13 mouse cellular contexts compared by ENCODE assay signal in genomic region chr10:83102745-83103144, GRCm38 (mm10).
DNase-seq lines count a peak whose midpoint lies in the region; ATAC-seq lines count a peak whose summit lies in the region.
"Had no signal": no experiment of that assay in that cellular context is flagged by ENCODE, and none has a peak within 500 bp of the region (broad histone marks: within the 10 kb centered on the region; RNA-seq: fewer than 3 reads in every experiment).

No protein-coding gene starts in this region.

- 33% methylated on average over 15 of the region's 15 CpGs for WGBS in heart, embryonic 10.5 days
- WGBS in forebrain, embryonic 11.5 days: 25% methylated on average over 15 of the region's 15 CpGs
- 9% methylated on average over 15 of the region's 15 CpGs for WGBS in hindbrain, embryonic 16.5 days
- WGBS in kidney, embryonic 14.5 days: 26% methylated on average over 15 of the region's 15 CpGs

- peak overlapping the region; percentile 12; the same call in 1 of the 2 replicates for H3K4me2 ChIP-seq in forebrain, embryonic 11.5 days (ENCODE audit: low read depth, low read length, severe bottlenecking)
- H3K4me2 ChIP-seq in hindbrain, embryonic 16.5 days (ENCODE audit: low read length): peak overlapping the region; percentile 11; the same call in 1 of the 2 replicates
- H3K4me2 ChIP-seq in kidney, embryonic 14.5 days (replicated peaks; ENCODE audit: low read depth, low read length): no peak overlapping the region
- H3K4me2 ChIP-seq: limb, embryonic 15.5 days; stomach, embryonic 15.5 days had no signal

- H3K27me3 ChIP-seq in heart, embryonic 10.5 days (ENCODE audit: insufficient read depth, poor library complexity, severe bottlenecking): peaks cover 25% of the 10 kb centered on the region
- no peaks in the 10 kb centered on the region for H3K27me3 ChIP-seq in forebrain, embryonic 11.5 days (ENCODE audit: control insufficient read depth, insufficient read depth, low read length)
- no peaks in the 10 kb centered on the region for H3K27me3 ChIP-seq in hindbrain, embryonic 16.5 days (replicated peaks; ENCODE audit: control insufficient read depth, insufficient read depth, low read length)
- H3K27me3 ChIP-seq in kidney, embryonic 14.5 days (ENCODE audit: control insufficient read depth, insufficient read depth, low read length): no peaks in the 10 kb centered on the region
- H3K27me3 ChIP-seq: limb, embryonic 15.5 days; stomach, embryonic 15.5 days had no signal

- H3K4me3 ChIP-seq in heart, embryonic 10.5 days: no peak overlapping the region
- H3K4me3 ChIP-seq in forebrain, embryonic 11.5 days (ENCODE audit: low read depth, low read length): no peak overlapping the region
- H3K4me3 ChIP-seq in hindbrain, embryonic 16.5 days (ENCODE audit: low read length): no peak overlapping the region
- no peak overlapping the region for H3K4me3 ChIP-seq in kidney, embryonic 14.5 days (ENCODE audit: low read length)
- H3K4me3 ChIP-seq: limb, embryonic 15.5 days; stomach, embryonic 15.5 days had no signal

- no peaks in the 10 kb centered on the region for H3K36me3 ChIP-seq in heart, embryonic 10.5 days
- no peaks in the 10 kb centered on the region for H3K36me3 ChIP-seq in forebrain, embryonic 11.5 days (ENCODE audit: control insufficient read depth, insufficient read depth, low read length)
- H3K36me3 ChIP-seq in hindbrain, embryonic 16.5 days (ENCODE audit: control insufficient read depth, insufficient read depth, low read length): no peaks in the 10 kb centered on the region
- no peaks in the 10 kb centered on the region for H3K36me3 ChIP-seq in kidney, embryonic 14.5 days (ENCODE audit: control insufficient read depth, insufficient read depth, low read length)
- H3K36me3 ChIP-seq: limb, embryonic 15.5 days; stomach, embryonic 15.5 days had no signal

- peak; percentile 44 for ATAC-seq in forebrain, embryonic 11.5 days (replicated peaks; ENCODE audit: low FRiP score)
- peak; percentile 21; the same call in 1 of the 2 replicates for ATAC-seq in hindbrain, embryonic 16.5 days
- no peak for ATAC-seq in kidney, embryonic 14.5 days (ENCODE audit: low FRiP score, low TSS enrichment)
- ATAC-seq: inflammation-experienced regulatory T-cells, adult 6 months; lung, postnatal 0 days had no signal

- no peaks in the 10 kb centered on the region for H3K9me3 ChIP-seq in heart, embryonic 10.5 days
- no peaks in the 10 kb centered on the region for H3K9me3 ChIP-seq in forebrain, embryonic 11.5 days (ENCODE audit: control insufficient read depth, low read length)
- no peaks in the 10 kb centered on the region for H3K9me3 ChIP-seq in hindbrain, embryonic 16.5 days (ENCODE audit: control insufficient read depth, low read length)
- H3K9me3 ChIP-seq in kidney, embryonic 14.5 days (ENCODE audit: control insufficient read depth, low read length): no peaks in the 10 kb centered on the region
- H3K9me3 ChIP-seq: limb, embryonic 15.5 days; stomach, embryonic 15.5 days had no signal

- intact Hi-C loops in left cerebral cortex, postnatal 25 days (cut with DNase I): loop anchor here (2.0 to 5.0 kb wide), 3 partner anchors 40 to 192 kb away; no protein-coding TSS in a partner anchor

- H3K27ac ChIP-seq in heart, embryonic 10.5 days: 0 out of 2 replicates have a peak overlapping the region, but pooled peaks have one; percentile 7
- H3K27ac ChIP-seq in forebrain, embryonic 11.5 days (ENCODE audit: low read depth, low read length): peak overlapping the region; percentile 72
- H3K27ac ChIP-seq in hindbrain, embryonic 16.5 days (ENCODE audit: low read depth, low read length): no peak overlapping the region; the same call in 1 of the 2 replicates
- no peak overlapping the region for H3K27ac ChIP-seq in kidney, embryonic 14.5 days (ENCODE audit: low read depth, low read length)
- H3K27ac ChIP-seq: limb, embryonic 15.5 days; stomach, embryonic 15.5 days had no signal

- H3K9ac ChIP-seq in forebrain, embryonic 11.5 days (ENCODE audit: low read length): no peak overlapping the region
- no peak overlapping the region for H3K9ac ChIP-seq in hindbrain, embryonic 16.5 days (ENCODE audit: low read depth, low read length)
- no peak overlapping the region for H3K9ac ChIP-seq in kidney, embryonic 14.5 days (ENCODE audit: low read depth, low read length)
- H3K9ac ChIP-seq: limb, embryonic 15.5 days; stomach, embryonic 15.5 days had no signal

- H3K4me1 ChIP-seq in heart, embryonic 10.5 days: peaks cover 45% of the 10 kb centered on the region
- H3K4me1 ChIP-seq in forebrain, embryonic 11.5 days (replicated peaks; ENCODE audit: control insufficient read depth, insufficient read depth, low read length): peaks cover 43% of the 10 kb centered on the region
- peaks cover 37% of the 10 kb centered on the region for H3K4me1 ChIP-seq in hindbrain, embryonic 16.5 days (ENCODE audit: control insufficient read depth, insufficient read depth, low read depth, low read length)
- peaks cover 47% of the 10 kb centered on the region for H3K4me1 ChIP-seq in kidney, embryonic 14.5 days (ENCODE audit: control insufficient read depth, insufficient read depth, low read length)

- no peak for DNase-seq in heart, embryonic 10.5 days (ENCODE audit: low spot score)
- no peak for DNase-seq in heart, adult 18-20 months
- peak; percentile 60 for DNase-seq in forebrain, embryonic 11.5 days (ENCODE audit: low spot score)
- DNase-seq in neural tube, embryonic 10.5 days (ENCODE audit: extremely low spot score, low spot score): peak; percentile 26
- no peak for DNase-seq in layer of hippocampus, postnatal 10 days (ENCODE audit: low spot score in 2 of 2)
- no peak for DNase-seq in left cerebral cortex, postnatal 25 days (ENCODE audit: low spot score in 2 of 2)
- DNase-seq: cerebellum, postnatal 25 days had no signal

Comparison
In these comparisons a context has a peak if more than half of its experiments do, and no peak if none do; other contexts are left out.
1. DNase-seq: peak in forebrain, embryonic 11.5 days (single experiment) and neural tube, embryonic 10.5 days (single experiment); none in heart, embryonic 10.5 days (single experiment), heart, adult 18-20 months (0 of 2), layer of hippocampus, postnatal 10 days (0 of 2) and left cerebral cortex, postnatal 25 days (0 of 2).
2. H3K27ac ChIP-seq: peak in heart, embryonic 10.5 days (single experiment) and forebrain, embryonic 11.5 days (single experiment); none in hindbrain, embryonic 16.5 days (single experiment) and kidney, embryonic 14.5 days (single experiment).